Mouse (Mus musculus) lung, embryonic 16.5 days (tissue): ENCODE results near the gene Tmcc3. TPM values are rescaled to one million over a fixed set of nuclear protein-coding genes. Genes with fewer than 3 reads are reported as not detected.

Source experiments
- ATAC-seq: fragments of 200-750 bp; cut with Nextera tagmentation; 2 replicates; pipeline ENCODE4 v1.8.0; 2017; ENCODE audit warnings: low read depth, mild to moderate bottlenecking, moderate library complexity
- H3K27ac ChIP-seq: fragments of 300-500 bp; sonication (generic); 2 replicates; pipeline ENCODE4 v1.5.1; 2014; ENCODE audit warnings: mild to moderate bottlenecking, control low read depth, low read length
- H3K27me3 ChIP-seq: fragments of 300-500 bp; sonication (generic); 2 replicates; pipeline ENCODE4 v1.6.1; 2014; ENCODE audit warnings: low read depth, low read length, mixed read lengths; ENCODE audit not compliant: control insufficient read depth, insufficient read depth
- H3K36me3 ChIP-seq: fragments of 300-500 bp; sonication (generic); 2 replicates; pipeline ENCODE4 v1.6.1; 2014; ENCODE audit warnings: low read length; ENCODE audit not compliant: control insufficient read depth, insufficient read depth
- H3K4me1 ChIP-seq: fragments of 300-500 bp; sonication (generic); replicated peaks from 2 replicates; pipeline ENCODE4 v1.6.1; 2014; ENCODE audit warnings: low read length, mixed read lengths; ENCODE audit not compliant: control insufficient read depth, insufficient read depth
- H3K4me2 ChIP-seq: fragments of 300-500 bp; sonication (generic); 2 replicates; pipeline ENCODE4 v1.6.1; 2014; ENCODE audit warnings: low read depth, low read length, control low read depth
- H3K4me3 ChIP-seq: fragments of 300-500 bp; sonication (generic); 2 replicates; pipeline ENCODE4 v1.5.1; 2014; ENCODE audit warnings: mild to moderate bottlenecking, low read length, control low read depth
- H3K9ac ChIP-seq: fragments of 300-500 bp; sonication (generic); 2 replicates; pipeline ENCODE4 v1.6.1; 2014; ENCODE audit warnings: low read length, control low read depth
- H3K9me3 ChIP-seq: fragments of 300-500 bp; sonication (generic); 2 replicates; pipeline ENCODE4 v1.6.1; 2016; ENCODE audit warnings: low read length; ENCODE audit not compliant: control insufficient read depth
- WGBS: fragments of 180-500 bp; shearing (Covaris S2); extraction: QIAGEN DNeasy Blood & Tissue Kit; methylation state at CpG from one replicate; pipeline ENCODE4 v1.1.7; 2014; 5-methylcytosine and 5-hydroxymethylcytosine counted together
- polyA plus RNA-seq: library from polyadenylated mRNA; unstranded; fragments of >200 nt; fragmentation: Nextera tagmentation; extraction: Ambion mirVana; gene quantifications from 2 replicates; pipeline ENCODE4 v1.2.1, GENCODE M21; 2015

Tmcc3 gene
- polyA plus RNA-seq, 1 experiment from 2014 or later = 7.4 TPM

DNA sequence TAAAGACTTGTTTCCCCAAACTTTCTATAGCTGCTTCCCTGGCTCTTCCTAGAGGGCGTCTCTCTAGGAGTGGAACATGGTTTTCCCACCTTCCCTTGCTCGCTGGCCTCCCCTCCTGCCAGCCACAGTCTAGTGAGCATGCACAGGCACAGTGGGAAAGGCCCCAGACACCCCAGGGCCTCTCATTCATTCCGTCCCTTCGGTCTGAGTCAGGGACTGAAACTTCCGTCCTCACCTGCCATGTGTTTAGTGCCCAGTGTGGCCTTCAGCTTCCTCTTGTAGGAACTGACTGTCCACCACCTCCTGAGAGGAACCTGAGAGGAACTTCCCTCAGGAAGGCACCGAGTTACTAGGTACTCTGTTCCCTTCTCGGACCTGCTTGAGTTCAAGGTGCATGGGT is 257.1 kb downstream of the Tmcc3 start:
- Histone ChIP-seq H3K4me2 (no peak overlapping the region), H3K9ac (no peak overlapping the region), H3K4me3 (no peak overlapping the region), H3K4me1 (peaks cover 2% of the 10 kb centered on the region; the same call in 1 of the 2 replicates), H3K36me3 (no peaks in the 10 kb centered on the region), H3K27ac (no peak overlapping the region), H3K27me3 (no peaks in the 10 kb centered on the region), H3K9me3 (no peaks in the 10 kb centered on the region)
- 84% methylated on average over 7 of the region's 7 CpGs for WGBS
- no peak for ATAC-seq

DNA sequence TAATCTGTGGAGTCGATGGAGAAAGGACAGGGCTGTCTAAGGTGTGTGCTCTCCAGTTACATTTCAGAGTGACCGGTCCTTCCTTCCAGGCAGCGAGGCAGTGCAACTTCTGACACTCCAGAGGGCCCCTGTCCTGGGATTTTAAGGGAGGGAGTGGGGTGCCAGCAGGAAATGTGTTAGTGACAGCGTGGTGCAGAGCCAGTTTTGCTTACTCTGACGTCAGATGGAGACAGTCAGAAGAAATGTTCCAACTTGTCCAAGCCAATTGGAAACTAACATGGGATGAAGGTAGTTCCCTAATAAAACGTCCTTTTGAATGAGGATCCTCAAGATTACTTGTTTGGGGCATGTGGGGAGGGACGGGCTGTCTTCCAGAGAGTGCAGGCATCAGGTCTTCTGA is 258.0 kb downstream of the Tmcc3 start:
- H3K9me3 ChIP-seq = no peaks in the 10 kb centered on the region
- H3K4me1 ChIP-seq = peaks cover 4% of the 10 kb centered on the region; the same call in 1 of the 2 replicates
- H3K27ac ChIP-seq = no peak overlapping the region
- ATAC-seq = no peak
- no peak overlapping the region for H3K4me2 ChIP-seq
- no peak overlapping the region for H3K4me3 ChIP-seq
- 46% methylated on average over 7 of the region's 7 CpGs for WGBS
- no peaks in the 10 kb centered on the region for H3K36me3 ChIP-seq
- H3K27me3 ChIP-seq = no peaks in the 10 kb centered on the region
- no peak overlapping the region for H3K9ac ChIP-seq

DNA sequence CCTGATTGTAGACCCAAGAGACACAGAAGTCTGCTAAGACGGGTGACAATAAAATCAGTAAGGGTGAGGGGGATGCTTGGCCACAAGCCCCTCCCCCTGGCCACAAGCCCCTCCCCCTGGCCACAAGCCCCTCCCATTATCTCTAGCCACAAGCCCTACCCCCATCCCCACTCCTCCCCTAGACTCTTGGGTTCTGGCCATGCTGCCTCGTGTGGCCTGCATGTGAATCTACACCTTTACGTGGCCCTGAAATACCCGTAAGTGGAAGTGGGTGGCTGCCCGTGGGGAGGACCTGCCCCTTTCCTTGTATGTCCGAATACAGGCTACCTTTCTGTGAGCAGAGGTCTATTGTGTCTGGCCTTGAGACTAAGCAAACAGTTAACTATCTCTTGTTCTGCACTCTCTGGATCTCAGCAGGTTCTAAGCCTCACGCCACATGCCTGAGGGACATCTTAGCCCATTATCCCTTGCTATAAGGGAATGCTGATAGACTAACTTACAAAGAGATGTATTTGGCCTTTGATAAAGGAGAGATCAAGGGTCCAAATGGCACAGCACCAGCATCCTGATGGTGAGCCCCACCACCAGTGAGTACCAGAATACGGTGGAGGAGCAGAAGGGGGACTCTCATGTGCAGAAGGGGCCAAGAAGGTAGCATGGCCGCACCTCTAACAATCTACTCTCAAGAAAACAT is 260.3 kb downstream of the Tmcc3 start:
- Histone ChIP-seq H3K4me1 (peaks cover 17% of the 10 kb centered on the region; the same call in 1 of the 2 replicates), H3K9ac (no peak overlapping the region), H3K9me3 (no peaks in the 10 kb centered on the region), H3K36me3 (no peaks in the 10 kb centered on the region), H3K27ac (no peak overlapping the region), H3K27me3 (no peaks in the 10 kb centered on the region), H3K4me2 (no peak overlapping the region), H3K4me3 (no peak overlapping the region)
- WGBS = 88% methylated on average over 9 of the region's 9 CpGs
- no peak for ATAC-seq

DNA sequence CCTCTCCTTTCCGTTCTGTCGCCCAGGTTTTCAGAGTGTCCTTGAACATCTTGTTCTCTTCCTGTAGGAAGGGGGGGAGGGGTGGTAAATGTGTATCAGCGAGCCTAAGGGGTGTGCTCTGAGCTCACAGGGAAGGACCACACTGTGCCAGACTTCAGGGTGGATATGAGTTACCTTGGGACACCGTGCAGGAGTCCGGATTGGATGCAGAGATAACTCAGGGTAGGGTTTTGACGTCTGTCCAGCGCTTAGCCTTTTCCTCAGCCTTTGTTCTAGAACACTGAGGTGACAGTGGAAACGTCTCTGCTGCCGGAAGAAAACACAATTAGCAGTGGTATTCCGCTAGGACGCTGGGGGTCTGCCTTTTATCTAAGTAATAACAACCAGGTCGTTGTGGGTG is 261.0 kb downstream of the Tmcc3 start:
- no peaks in the 10 kb centered on the region for H3K36me3 ChIP-seq
- no peaks in the 10 kb centered on the region for H3K9me3 ChIP-seq
- H3K4me2 ChIP-seq = no peak overlapping the region
- no peak overlapping the region for H3K4me3 ChIP-seq
- peaks cover 17% of the 10 kb centered on the region; the same call in 1 of the 2 replicates for H3K4me1 ChIP-seq
- no peak overlapping the region for H3K9ac ChIP-seq
- no peaks in the 10 kb centered on the region for H3K27me3 ChIP-seq
- 40% methylated on average over 12 of the region's 12 CpGs for WGBS
- ATAC-seq = peak; percentile 37; the same call in 1 of the 2 replicates
- H3K27ac ChIP-seq = no peak overlapping the region

DNA sequence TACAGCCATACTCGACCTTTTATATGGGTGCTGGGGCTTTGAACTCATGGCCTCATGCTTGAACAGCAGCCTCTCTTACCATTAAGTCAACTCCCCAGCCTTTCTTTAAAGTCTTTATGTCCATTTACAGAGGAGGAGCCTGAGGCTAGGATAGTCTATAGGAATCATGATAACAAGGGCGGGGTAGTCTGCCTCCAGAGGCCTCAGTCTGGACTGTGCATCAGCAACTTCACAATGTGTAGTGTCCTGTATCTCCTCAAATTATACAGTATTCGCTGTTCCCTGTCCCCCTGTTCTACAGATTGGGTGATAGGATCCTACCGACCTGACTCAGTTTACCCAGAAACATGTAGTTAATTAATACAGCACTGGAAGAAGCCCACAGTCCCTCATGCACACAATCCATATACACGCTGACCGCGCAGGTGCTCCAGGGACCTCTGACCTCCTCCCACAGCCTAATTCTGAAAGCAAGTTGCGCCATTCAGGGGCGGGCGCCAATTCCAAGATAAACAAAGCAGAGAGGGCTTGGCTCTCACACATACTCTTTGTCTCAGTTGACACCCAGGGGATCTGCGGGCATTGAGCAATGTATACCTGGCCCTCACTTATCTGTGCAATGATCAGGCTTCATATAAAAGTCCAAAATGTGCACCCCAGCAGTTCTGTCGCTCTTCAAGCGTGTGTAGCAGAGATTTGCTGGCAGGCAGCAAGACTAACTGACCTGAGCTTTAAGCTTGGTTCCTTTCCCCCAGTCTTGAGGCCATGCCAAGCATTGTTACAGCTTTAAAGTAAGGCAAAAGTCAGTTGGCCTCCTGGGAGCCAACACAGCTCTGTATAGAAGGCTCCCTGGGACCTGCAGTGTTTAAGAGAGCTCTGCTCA is 262.9 kb downstream of the Tmcc3 start:
- WGBS = 57% methylated on average over 13 of the region's 13 CpGs
- H3K27me3 ChIP-seq = no peaks in the 10 kb centered on the region
- H3K4me1 ChIP-seq = peaks cover 17% of the 10 kb centered on the region; the same call in 1 of the 2 replicates
- no peak overlapping the region for H3K9ac ChIP-seq
- no peaks in the 10 kb centered on the region for H3K9me3 ChIP-seq
- H3K36me3 ChIP-seq = no peaks in the 10 kb centered on the region
- no peak overlapping the region for H3K27ac ChIP-seq
- no peak overlapping the region for H3K4me3 ChIP-seq
- no peak overlapping the region for H3K4me2 ChIP-seq
- ATAC-seq = peak; percentile 46; the same call in 1 of the 2 replicates

DNA sequence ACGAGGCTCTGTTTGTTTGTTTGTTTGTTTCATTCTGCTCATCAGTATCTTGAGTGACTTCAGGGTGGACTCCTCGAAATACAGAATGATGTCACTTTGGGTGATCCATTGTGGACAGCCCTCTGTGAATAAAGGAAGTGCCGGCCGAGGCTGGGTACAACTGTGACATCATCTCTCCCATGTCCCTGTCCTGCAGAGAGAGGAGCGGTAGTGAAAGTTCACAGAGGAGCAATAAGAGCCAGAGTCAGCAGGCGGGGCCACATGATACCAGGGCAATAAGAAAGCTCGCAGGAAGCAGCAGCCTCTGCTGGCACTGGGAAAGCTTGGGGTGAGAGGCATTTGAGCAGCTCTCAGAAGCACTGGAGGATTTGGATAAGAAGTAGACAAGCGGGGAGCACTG is 264.2 kb downstream of the Tmcc3 start:
- 30% methylated on average over 8 of the region's 8 CpGs for WGBS
- Histone ChIP-seq H3K4me1 (peaks cover 17% of the 10 kb centered on the region; the same call in 1 of the 2 replicates), H3K27ac (no peak overlapping the region), H3K4me3 (no peak overlapping the region), H3K9me3 (no peaks in the 10 kb centered on the region), H3K4me2 (no peak overlapping the region), H3K27me3 (no peaks in the 10 kb centered on the region), H3K36me3 (no peaks in the 10 kb centered on the region), H3K9ac (no peak overlapping the region)
- ATAC-seq = peak; percentile 38

DNA sequence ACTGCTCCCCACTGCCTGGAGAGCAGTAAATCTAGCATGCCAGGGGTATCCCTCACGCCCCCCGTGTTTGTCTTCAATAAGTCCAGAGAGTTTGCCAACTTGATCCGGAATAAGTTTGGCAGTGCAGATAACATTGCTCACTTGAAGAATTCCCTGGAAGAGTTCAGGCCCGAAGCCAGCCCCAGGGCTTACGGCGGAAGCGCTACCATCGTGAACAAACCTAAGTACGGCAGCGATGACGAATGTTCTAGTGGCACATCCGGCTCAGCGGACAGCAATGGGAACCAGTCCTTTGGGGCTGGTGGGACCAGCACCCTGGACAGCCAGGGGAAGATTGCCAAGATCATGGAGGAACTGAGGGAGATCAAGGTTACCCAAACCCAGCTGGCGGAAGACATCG is 267.1 kb downstream of the Tmcc3 start:
- no peaks in the 10 kb centered on the region for H3K36me3 ChIP-seq
- H3K9ac ChIP-seq = no peak overlapping the region
- H3K4me3 ChIP-seq = no peak overlapping the region
- H3K27me3 ChIP-seq = no peaks in the 10 kb centered on the region
- H3K4me1 ChIP-seq = peaks cover 17% of the 10 kb centered on the region; the same call in 1 of the 2 replicates
- no peak overlapping the region for H3K27ac ChIP-seq
- ATAC-seq = no peak
- WGBS = 81% methylated on average over 15 of the region's 15 CpGs
- H3K9me3 ChIP-seq = no peaks in the 10 kb centered on the region
- H3K4me2 ChIP-seq = no peak overlapping the region

DNA sequence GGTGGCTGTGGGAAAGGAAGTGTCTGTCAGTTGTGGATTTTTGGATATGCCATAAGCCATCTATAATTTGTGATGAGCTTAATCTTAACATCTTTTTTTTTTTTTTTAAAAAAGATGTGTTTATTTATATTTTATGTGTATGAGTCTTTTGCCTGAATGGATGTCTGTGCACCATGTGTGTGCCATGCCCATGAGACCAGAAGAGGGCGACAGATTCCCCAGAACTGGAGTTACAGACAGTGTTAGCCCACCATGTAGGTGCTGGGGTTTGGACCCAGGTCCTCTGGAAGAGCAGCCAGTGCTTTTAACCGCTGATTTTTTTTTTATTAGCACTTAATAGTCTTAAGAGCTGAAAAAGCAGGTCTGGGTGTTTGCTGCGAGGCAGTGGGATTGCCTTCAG is 269.6 kb downstream of the Tmcc3 start:
- H3K4me2 ChIP-seq = no peak overlapping the region

DNA sequence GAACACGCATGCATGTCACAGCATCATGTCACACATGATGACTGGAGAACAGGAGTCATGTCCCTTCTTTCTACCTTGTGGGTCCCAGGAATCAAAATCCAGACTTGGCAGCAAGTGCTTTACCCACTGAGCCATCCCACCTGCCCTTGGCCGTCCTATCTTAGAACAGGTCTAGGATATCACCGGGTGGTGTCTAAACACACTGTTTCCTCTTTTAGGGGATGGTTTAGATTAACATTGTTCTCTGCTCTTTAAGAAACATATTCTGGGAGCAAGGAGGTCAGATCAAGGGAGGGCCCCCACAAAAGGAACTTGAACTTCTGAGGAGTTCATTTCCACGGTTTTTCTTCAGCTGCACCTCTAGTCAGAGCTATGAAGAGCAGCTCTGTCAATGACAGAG is 272.0 kb downstream of the Tmcc3 start:
- Histone ChIP-seq H3K4me2 (no peak overlapping the region), H3K4me1 (peaks cover 11% of the 10 kb centered on the region; the same call in 1 of the 2 replicates), H3K4me3 (no peak overlapping the region), H3K27ac (no peak overlapping the region), H3K9ac (no peak overlapping the region), H3K27me3 (no peaks in the 10 kb centered on the region), H3K9me3 (no peaks in the 10 kb centered on the region), H3K36me3 (no peaks in the 10 kb centered on the region)
- 47% methylated on average over 4 of the region's 4 CpGs for WGBS
- ATAC-seq = no peak

More for the DNA sequence above, 269.6 kb downstream of the Tmcc3 start:
- H3K9me3 ChIP-seq = no peaks in the 10 kb centered on the region
- ATAC-seq = no peak
- H3K9ac ChIP-seq = no peak overlapping the region
- no peaks in the 10 kb centered on the region for H3K36me3 ChIP-seq
- WGBS = 88% methylated on average over 3 of the region's 3 CpGs
- no peak overlapping the region for H3K4me3 ChIP-seq
- H3K4me1 ChIP-seq = peaks cover 11% of the 10 kb centered on the region; the same call in 1 of the 2 replicates
- H3K27ac ChIP-seq = no peak overlapping the region
- H3K27me3 ChIP-seq = no peaks in the 10 kb centered on the region
